8 mouse cellular contexts compared by ENCODE assay signal in genomic region chr9:64174341-64174740, GRCm38 (mm10). TPM values are rescaled to one million over a fixed set of nuclear protein-coding genes. Genes with fewer than 3 reads are reported as not detected.
DNase-seq lines count a peak whose midpoint lies in the region; ATAC-seq lines count a peak whose summit lies in the region.

No protein-coding gene starts in this region.

- H3K9me3 ChIP-seq in heart, embryonic 14.5 days (ENCODE audit: control insufficient read depth, low read length) = no peaks in the 10 kb centered on the region
- H3K9me3 ChIP-seq in hindbrain, embryonic 14.5 days (ENCODE audit: control insufficient read depth, low read length) = no peaks in the 10 kb centered on the region
- H3K9me3 ChIP-seq in midbrain, embryonic 12.5 days = no peaks in the 10 kb centered on the region

- H3K36me3 ChIP-seq in heart, embryonic 14.5 days (ENCODE audit: control insufficient read depth, insufficient read depth, low read length) = peaks cover 44% of the 10 kb centered on the region
- H3K36me3 ChIP-seq in hindbrain, embryonic 14.5 days (replicated peaks; ENCODE audit: control insufficient read depth, insufficient read depth) = peaks cover 45% of the 10 kb centered on the region
- peaks cover 37% of the 10 kb centered on the region for H3K36me3 ChIP-seq in midbrain, embryonic 12.5 days

- H3K27ac ChIP-seq in heart, embryonic 14.5 days (replicated peaks in 1 of 2; ENCODE audit: control insufficient read depth in 1 of 2, insufficient read depth in 1 of 2, low read depth in 2 of 2, low read length in 2 of 2) = no peak overlapping the region
- H3K27ac ChIP-seq in hindbrain, embryonic 14.5 days = no peak overlapping the region
- no peak overlapping the region for H3K27ac ChIP-seq in midbrain, embryonic 12.5 days (replicated peaks)

- peak overlapping the region; percentile 70 to 87; a peak in 3 of 4 replicates for H3K4me3 ChIP-seq in heart, embryonic 14.5 days (ENCODE audit: control insufficient read depth in 1 of 2, insufficient read depth in 1 of 2, low read depth in 1 of 2, low read length in 2 of 2)
- H3K4me3 ChIP-seq in hindbrain, embryonic 14.5 days (replicated peaks; ENCODE audit: low read length) = peak overlapping the region; percentile 82
- peak overlapping the region; percentile 95 for H3K4me3 ChIP-seq in midbrain, embryonic 12.5 days

- no peaks in the 10 kb centered on the region for H3K27me3 ChIP-seq in heart, embryonic 14.5 days (ENCODE audit: control insufficient read depth, insufficient read depth, low read length)
- H3K27me3 ChIP-seq in hindbrain, embryonic 14.5 days (ENCODE audit: control insufficient read depth, insufficient read depth, low read length) = no peaks in the 10 kb centered on the region
- no peaks in the 10 kb centered on the region for H3K27me3 ChIP-seq in midbrain, embryonic 12.5 days

- H3K4me2 ChIP-seq in heart, embryonic 14.5 days (ENCODE audit: low read length) = peak overlapping the region; percentile 93
- H3K4me2 ChIP-seq in hindbrain, embryonic 14.5 days (replicated peaks) = peak overlapping the region; percentile 97
- peak overlapping the region; percentile 86 for H3K4me2 ChIP-seq in midbrain, embryonic 12.5 days (replicated peaks)

- peak overlapping the region; percentile 93 for H3K9ac ChIP-seq in heart, embryonic 14.5 days (ENCODE audit: low read length)
- peak overlapping the region; percentile 81 for H3K9ac ChIP-seq in hindbrain, embryonic 14.5 days
- peak overlapping the region; percentile 83 for H3K9ac ChIP-seq in midbrain, embryonic 12.5 days (replicated peaks)

- peaks cover 0 to 29% of the 10 kb centered on the region in 2 experiments; a peak in 3 of 4 replicates for H3K4me1 ChIP-seq in heart, embryonic 14.5 days (ENCODE audit: control insufficient read depth in 2 of 2, insufficient read depth in 2 of 2, low read length in 2 of 2)
- peaks cover 16% of the 10 kb centered on the region for H3K4me1 ChIP-seq in hindbrain, embryonic 14.5 days (replicated peaks; ENCODE audit: control insufficient read depth, insufficient read depth, low read length)
- peaks cover 10% of the 10 kb centered on the region for H3K4me1 ChIP-seq in midbrain, embryonic 12.5 days

- DNase-seq in heart, adult 18-20 months = no peak
- peak; percentile 20 for DNase-seq in ZHBTc4 (ENCODE audit: low read depth, low spot score)
- no peak for DNase-seq in hindbrain, embryonic 14.5 days (ENCODE audit: low spot score)
- no peak for DNase-seq in adrenal gland, postnatal 25 days
- DNase-seq in thymus, adult 18-20 months = no peak
- DNase-seq in urinary bladder, postnatal 4 days (ENCODE audit: low spot score in 2 of 2) = no peak

- no peak for ATAC-seq in heart, embryonic 14.5 days (ENCODE audit: insufficient number of reproducible peaks, insufficient read depth, low FRiP score, low read depth)
- ATAC-seq in hindbrain, embryonic 14.5 days (ENCODE audit: low FRiP score) = no peak
- ATAC-seq in midbrain, embryonic 12.5 days (ENCODE audit: low FRiP score, low read depth) = no peak

RNA-seq across cellular contexts. Expression of gene Rpl4, which starts 1.2 kb away (rescaled TPM):
- 778 and 789 TPM in 2 replicates for polyA plus RNA-seq in heart, embryonic 14.5 days (2014; fragmentation: Nextera tagmentation; extraction: Ambion mirVana)
- total RNA-seq in heart, adult 18-20 months (2021) = 100 to 1,000 TPM; 464 to 493 TPM
- 650 and 656 TPM in 2 replicates for polyA plus RNA-seq in hindbrain, embryonic 14.5 days (2014; fragmentation: Nextera tagmentation; extraction: Ambion mirVana)
- 799 and 822 TPM in 2 replicates for polyA plus RNA-seq in midbrain, embryonic 12.5 days (2016; fragmentation: Nextera tagmentation; extraction: Ambion mirVana)
- 896 and 928 TPM in 2 replicates for total RNA-seq in adrenal gland, postnatal 25 days (2021)

RNA-seq across cellular contexts. Expression of gene Zwilch, which starts 1.4 kb away (rescaled TPM):
- polyA plus RNA-seq in heart, embryonic 14.5 days (2014; fragmentation: Nextera tagmentation; extraction: Ambion mirVana) = 18.2 and 18.6 TPM in 2 replicates
- under 1 TPM; 0.64 to 0.99 TPM for total RNA-seq in heart, adult 18-20 months (2021)
- 3.6 and 4.3 TPM in 2 replicates for polyA plus RNA-seq in hindbrain, embryonic 14.5 days (2014; fragmentation: Nextera tagmentation; extraction: Ambion mirVana)
- polyA plus RNA-seq in midbrain, embryonic 12.5 days (2016; fragmentation: Nextera tagmentation; extraction: Ambion mirVana) = 24.8 and 27.9 TPM in 2 replicates
- total RNA-seq in adrenal gland, postnatal 25 days (2021) = 5.1 and 5.3 TPM in 2 replicates

RNA-seq across cellular contexts. Expression of gene Snapc5, which starts 4.7 kb away (rescaled TPM):
- polyA plus RNA-seq in heart, embryonic 14.5 days (2014; fragmentation: Nextera tagmentation; extraction: Ambion mirVana) = 27.6 and 29.8 TPM in 2 replicates
- 10 to 100 TPM; 20.2 to 23.9 TPM for total RNA-seq in heart, adult 18-20 months (2021)
- 24.2 and 27.0 TPM in 2 replicates for polyA plus RNA-seq in hindbrain, embryonic 14.5 days (2014; fragmentation: Nextera tagmentation; extraction: Ambion mirVana)
- 34.5 and 35.4 TPM in 2 replicates for polyA plus RNA-seq in midbrain, embryonic 12.5 days (2016; fragmentation: Nextera tagmentation; extraction: Ambion mirVana)
- total RNA-seq in adrenal gland, postnatal 25 days (2021) = 23.2 and 25.0 TPM in 2 replicates

RNA-seq across cellular contexts. Expression of gene Lctl, which starts 57.4 kb away (rescaled TPM):
- polyA plus RNA-seq in heart, embryonic 14.5 days (2014; fragmentation: Nextera tagmentation; extraction: Ambion mirVana) = not detected in 2 replicates
- total RNA-seq in heart, adult 18-20 months (2021) = not detected
- not detected in 2 replicates for polyA plus RNA-seq in hindbrain, embryonic 14.5 days (2014; fragmentation: Nextera tagmentation; extraction: Ambion mirVana)
- not detected in 2 replicates for polyA plus RNA-seq in midbrain, embryonic 12.5 days (2016; fragmentation: Nextera tagmentation; extraction: Ambion mirVana)
- 0.95 and 1.5 TPM in 2 replicates for total RNA-seq in adrenal gland, postnatal 25 days (2021)
